Mouse (Mus musculus) embryonic facial prominence, embryonic 15.5 days (tissue): ENCODE measurements around the gene Slc25a23. TPM values are rescaled to one million over a fixed set of nuclear protein-coding genes. Genes with fewer than 3 reads are reported as not detected.

Experiments used
- ATAC-seq: fragments of 200-750 bp; cut with Nextera tagmentation; 2 replicates; pipeline ENCODE4 v1.8.0; 2017; ENCODE audit warnings: low read depth, moderate TSS enrichment; ENCODE audit not compliant: insufficient number of reproducible peaks, low FRiP score, low TSS enrichment
- H3K27ac ChIP-seq: fragments of 300-500 bp; sonication (generic); replicated peaks from 2 replicates; pipeline ENCODE4 v1.5.1; 2015; ENCODE audit warnings: mild to moderate bottlenecking, inconsistent platforms
- H3K27me3 ChIP-seq: fragments of 300-500 bp; sonication (generic); 2 replicates; pipeline ENCODE4 v1.6.1; 2015; ENCODE audit warnings: inconsistent platforms
- H3K36me3 ChIP-seq: fragments of 300-500 bp; sonication (generic); 2 replicates; pipeline ENCODE4 v1.6.1; 2015; ENCODE audit warnings: mild to moderate bottlenecking, inconsistent platforms
- H3K4me1 ChIP-seq: fragments of 300-500 bp; sonication (generic); 2 replicates; pipeline ENCODE4 v1.6.1; 2015; ENCODE audit warnings: inconsistent platforms
- H3K4me2 ChIP-seq: fragments of 300-500 bp; sonication (generic); replicated peaks from 2 replicates; pipeline ENCODE4 v1.6.1; 2015; ENCODE audit warnings: mild to moderate bottlenecking, inconsistent platforms
- H3K4me3 ChIP-seq: fragments of 300-500 bp; sonication (generic); replicated peaks from 2 replicates; pipeline ENCODE4 v1.5.1; 2015; ENCODE audit warnings: mild to moderate bottlenecking, inconsistent platforms
- H3K9ac ChIP-seq: fragments of 300-500 bp; sonication (generic); 2 replicates; pipeline ENCODE4 v1.6.1; 2015; ENCODE audit warnings: inconsistent platforms
- H3K9me3 ChIP-seq: fragments of 300-500 bp; sonication (generic); replicated peaks from 2 replicates; pipeline ENCODE4 v1.6.1; 2016; ENCODE audit warnings: inconsistent platforms
- WGBS: fragments of 180-500 bp; shearing (Covaris S2); methylation state at CpG from one replicate; pipeline ENCODE4 v1.1.7; 2015; 5-methylcytosine and 5-hydroxymethylcytosine counted together
- polyA plus RNA-seq: library from polyadenylated mRNA; unstranded; fragments of >200 nt; fragmentation: Nextera tagmentation; extraction: Ambion mirVana; gene quantifications from 2 replicates; pipeline ENCODE4 v1.2.1, GENCODE M21; 2015

Slc25a23 gene
- polyA plus RNA-seq, 1 experiment from 2014 or later, result 8.2 TPM

GRCm38 (mm10) chr17:57047406-57047805 lies 12.3 kb downstream of the Slc25a23 start:
- no peak for ATAC-seq
- Histone ChIP-seq H3K36me3 (peaks cover 16% of the 10 kb centered on the region), H3K4me2 (no peak overlapping the region), H3K9me3 (no peaks in the 10 kb centered on the region), H3K4me3 (no peak overlapping the region), H3K27me3 (no peaks in the 10 kb centered on the region), H3K9ac (no peak overlapping the region), H3K27ac (no peak overlapping the region), H3K4me1 (no peaks in the 10 kb centered on the region)
- 31% methylated on average over 5 of the region's 5 CpGs for WGBS

- 0 out of 2 replicates have a peak, but pooled peaks cover 6% of the 10 kb centered on the region for H3K27me3 ChIP-seq
- no peaks in the 10 kb centered on the region for H3K4me1 ChIP-seq
- H3K36me3 ChIP-seq, result peaks cover 5% of the 10 kb centered on the region; the same call in 1 of the 2 replicates
- H3K9ac ChIP-seq, result no peak within 1 kb of the TSS
- H3K9me3 ChIP-seq, result no peaks in the 10 kb centered on the region
- no peak within 1 kb of the TSS for H3K4me3 ChIP-seq
- no peak within 1 kb of the TSS for H3K4me2 ChIP-seq
- no peak for ATAC-seq
- no peak within 1 kb of the TSS for H3K27ac ChIP-seq
- WGBS, result 63% methylated on average over 8 of the region's 8 CpGs
Observed at GRCm38 (mm10) chr17:57041554-57041953, 18.1 kb downstream of the Slc25a23 start, which contains the start of gene Slc25a41. Slc25a41 (minus strand) TSS chr17:57041654.

- no peak overlapping the region for H3K4me3 ChIP-seq
- no peaks in the 10 kb centered on the region for H3K4me1 ChIP-seq
- no peak overlapping the region for H3K27ac ChIP-seq
- 40% methylated on average over 8 of the region's 8 CpGs for WGBS
- no peaks in the 10 kb centered on the region for H3K36me3 ChIP-seq
- ATAC-seq, result no peak
- 0 out of 2 replicates have a peak, but pooled peaks cover 6% of the 10 kb centered on the region for H3K27me3 ChIP-seq
- no peak overlapping the region for H3K4me2 ChIP-seq
- H3K9me3 ChIP-seq, result no peaks in the 10 kb centered on the region
- H3K9ac ChIP-seq, result no peak overlapping the region
Observed at GRCm38 (mm10) chr17:57038978-57039377, 20.7 kb downstream of the Slc25a23 start.

- H3K4me1 ChIP-seq, result peaks cover 12% of the 10 kb centered on the region
- no peaks in the 10 kb centered on the region for H3K27me3 ChIP-seq
- no peak overlapping the region for H3K27ac ChIP-seq
- no peak for ATAC-seq
- H3K4me3 ChIP-seq, result no peak overlapping the region
- no peak overlapping the region for H3K4me2 ChIP-seq
- H3K9me3 ChIP-seq, result no peaks in the 10 kb centered on the region
- H3K9ac ChIP-seq, result no peak overlapping the region
- peaks cover 10% of the 10 kb centered on the region for H3K36me3 ChIP-seq
- 89% methylated on average over 4 of the region's 4 CpGs for WGBS
Observed at GRCm38 (mm10) chr17:57032854-57033253, 26.8 kb downstream of the Slc25a23 start.

- Histone ChIP-seq H3K9me3 (no peaks in the 10 kb centered on the region), H3K27me3 (no peaks in the 10 kb centered on the region), H3K4me2 (peak overlapping the region; percentile 62), H3K4me3 (peak overlapping the region; percentile 90), H3K9ac (no peak overlapping the region), H3K36me3 (peaks cover 21% of the 10 kb centered on the region), H3K27ac (peak overlapping the region; percentile 92), H3K4me1 (peaks cover 12% of the 10 kb centered on the region)
- ATAC-seq, result peak; percentile 98
- under 1% methylated on average over 38 of the region's 38 CpGs for WGBS
Observed at GRCm38 (mm10) chr17:57031661-57032420, 27.8 kb downstream of the Slc25a23 start.

GRCm38 (mm10) chr17:57030931-57031660 lies 28.6 kb downstream of the Slc25a23 start, which contains the start of gene Khsrp:
Khsrp (minus strand) TSS chr17:57031522.
- H3K36me3 ChIP-seq, result peaks cover 28% of the 10 kb centered on the region
- H3K4me2 ChIP-seq, result peak within 1 kb of the TSS; percentile 68
- H3K4me1 ChIP-seq, result peaks cover 12% of the 10 kb centered on the region
- under 1% methylated on average over 84 of the region's 99 CpGs for WGBS
- peak within 1 kb of the TSS; percentile 90 for H3K4me3 ChIP-seq
- no peaks in the 10 kb centered on the region for H3K9me3 ChIP-seq
- peak within 1 kb of the TSS; percentile 100 for H3K9ac ChIP-seq
- ATAC-seq, result no peak
- peak within 1 kb of the TSS; percentile 93 for H3K27ac ChIP-seq
- H3K27me3 ChIP-seq, result no peaks in the 10 kb centered on the region

GRCm38 (mm10) chr17:57029691-57030090 lies 30.0 kb downstream of the Slc25a23 start:
- Histone ChIP-seq H3K27me3 (no peaks in the 10 kb centered on the region), H3K36me3 (peaks cover 42% of the 10 kb centered on the region), H3K9me3 (no peaks in the 10 kb centered on the region), H3K4me3 (peak overlapping the region; percentile 90), H3K4me2 (peak overlapping the region; percentile 68), H3K27ac (no peak overlapping the region), H3K9ac (peak overlapping the region; percentile 100), H3K4me1 (peaks cover 12% of the 10 kb centered on the region)
- no peak for ATAC-seq
- WGBS, result 43% methylated on average over 8 of the region's 8 CpGs

- no peak for ATAC-seq
- no peaks in the 10 kb centered on the region for H3K27me3 ChIP-seq
- no peak overlapping the region for H3K4me3 ChIP-seq
- no peak overlapping the region for H3K9ac ChIP-seq
- no peaks in the 10 kb centered on the region for H3K9me3 ChIP-seq
- no peak overlapping the region for H3K4me2 ChIP-seq
- peaks cover 12% of the 10 kb centered on the region for H3K4me1 ChIP-seq
- H3K36me3 ChIP-seq, result peaks cover 64% of the 10 kb centered on the region
- WGBS, result 86% methylated on average over 4 of the region's 4 CpGs
- H3K27ac ChIP-seq, result no peak overlapping the region
Observed at GRCm38 (mm10) chr17:57027471-57027870, 32.2 kb downstream of the Slc25a23 start.

GRCm38 (mm10) chr17:57020960-57021359 lies 38.7 kb downstream of the Slc25a23 start:
- Histone ChIP-seq H3K36me3 (peaks cover 65% of the 10 kb centered on the region), H3K4me2 (no peak overlapping the region), H3K27ac (no peak overlapping the region), H3K27me3 (no peaks in the 10 kb centered on the region), H3K4me1 (no peaks in the 10 kb centered on the region), H3K4me3 (no peak overlapping the region), H3K9ac (no peak overlapping the region), H3K9me3 (no peaks in the 10 kb centered on the region)
- ATAC-seq, result no peak
- 86% methylated on average over 5 of the region's 5 CpGs for WGBS

- Histone ChIP-seq H3K9me3 (no peaks in the 10 kb centered on the region), H3K9ac (no peak overlapping the region), H3K4me2 (no peak overlapping the region), H3K27ac (no peak overlapping the region), H3K4me1 (no peaks in the 10 kb centered on the region), H3K4me3 (no peak overlapping the region), H3K27me3 (no peaks in the 10 kb centered on the region), H3K36me3 (peaks cover 52% of the 10 kb centered on the region)
- no peak for ATAC-seq
- 86% methylated on average over 2 of the region's 2 CpGs for WGBS
Observed at GRCm38 (mm10) chr17:57019693-57020092, 40.0 kb downstream of the Slc25a23 start.

GRCm38 (mm10) chr17:57012245-57012795 lies 47.3 kb downstream of the Slc25a23 start:
- no peak for ATAC-seq
- Histone ChIP-seq H3K4me1 (peaks cover 18% of the 10 kb centered on the region), H3K4me3 (peak overlapping the region; percentile 80), H3K36me3 (peaks cover 16% of the 10 kb centered on the region), H3K9me3 (no peaks in the 10 kb centered on the region), H3K27me3 (no peaks in the 10 kb centered on the region), H3K27ac (peak overlapping the region; percentile 98), H3K9ac (no peak overlapping the region), H3K4me2 (peak overlapping the region; percentile 79)
- 68% methylated on average over 13 of the region's 13 CpGs for WGBS
